Mouse (Mus musculus) stomach, embryonic 14.5 days (tissue): Measurements from ENCODE around the gene Best1. TPM values are rescaled to one million over a fixed set of nuclear protein-coding genes. Genes with fewer than 3 reads are reported as not detected.

ENCODE experiments used
- ATAC-seq: fragments of 200-750 bp; cut with Nextera tagmentation; 2 replicates; pipeline ENCODE4 v1.8.0; 2017; ENCODE audit warnings: low read depth, moderate TSS enrichment; ENCODE audit not compliant: insufficient number of reproducible peaks, insufficient read depth, low FRiP score
- H3K27ac ChIP-seq: fragments of 300-500 bp; sonication (generic); 2 replicates; pipeline ENCODE4 v1.5.1; 2014; ENCODE audit warnings: mild to moderate bottlenecking, low read length, moderate library complexity, mixed read lengths
- H3K27me3 ChIP-seq: fragments of 300-500 bp; sonication (generic); 2 replicates; pipeline ENCODE4 v1.6.1; 2014; ENCODE audit warnings: low read length, control low read depth, mixed read lengths; ENCODE audit not compliant: control insufficient read depth, insufficient read depth
- H3K36me3 ChIP-seq: fragments of 300-500 bp; sonication (generic); 2 replicates; pipeline ENCODE4 v1.6.1; 2014; ENCODE audit warnings: mild to moderate bottlenecking, control low read depth, low read length, moderate library complexity, mixed read lengths; ENCODE audit not compliant: control insufficient read depth, insufficient read depth
- H3K4me1 ChIP-seq: fragments of 300-500 bp; sonication (generic); 2 replicates; pipeline ENCODE4 v1.6.1; 2014; ENCODE audit warnings: low read length, control low read depth, mixed read lengths; ENCODE audit not compliant: control insufficient read depth, insufficient read depth
- H3K4me2 ChIP-seq: fragments of 300-500 bp; sonication (generic); replicated peaks from 2 replicates; pipeline ENCODE4 v1.6.1; 2014; ENCODE audit warnings: low read depth, low read length, control low read depth
- H3K4me3 ChIP-seq: fragments of 300-500 bp; sonication (generic); 2 replicates; pipeline ENCODE4 v1.5.1; 2014; ENCODE audit warnings: low read depth, low read length, control low read depth
- H3K9ac ChIP-seq: fragments of 300-500 bp; sonication (generic); replicated peaks from 2 replicates; pipeline ENCODE4 v1.6.1; 2014; ENCODE audit warnings: low read depth, mild to moderate bottlenecking, control low read depth, low read length, moderate library complexity, mixed read lengths
- H3K9me3 ChIP-seq: fragments of 300-500 bp; sonication (generic); 2 replicates; pipeline ENCODE4 v1.6.1; 2016; ENCODE audit warnings: low read depth, low read length, control low read depth; ENCODE audit not compliant: control insufficient read depth
- WGBS: fragments of 180-500 bp; shearing (Covaris S2); extraction: QIAGEN DNeasy Blood & Tissue Kit; methylation state at CpG from one replicate; pipeline ENCODE4 v1.1.7; 2014; 5-methylcytosine and 5-hydroxymethylcytosine counted together
- polyA plus RNA-seq: library from polyadenylated mRNA; unstranded; fragments of >200 nt; fragmentation: Nextera tagmentation; extraction: Ambion mirVana; gene quantifications from 2 replicates; pipeline ENCODE4 v1.2.1, GENCODE M21; 2014

The Best1 gene
- polyA plus RNA-seq, 1 experiment from 2014 or later, result 0.72 TPM

DNA sequence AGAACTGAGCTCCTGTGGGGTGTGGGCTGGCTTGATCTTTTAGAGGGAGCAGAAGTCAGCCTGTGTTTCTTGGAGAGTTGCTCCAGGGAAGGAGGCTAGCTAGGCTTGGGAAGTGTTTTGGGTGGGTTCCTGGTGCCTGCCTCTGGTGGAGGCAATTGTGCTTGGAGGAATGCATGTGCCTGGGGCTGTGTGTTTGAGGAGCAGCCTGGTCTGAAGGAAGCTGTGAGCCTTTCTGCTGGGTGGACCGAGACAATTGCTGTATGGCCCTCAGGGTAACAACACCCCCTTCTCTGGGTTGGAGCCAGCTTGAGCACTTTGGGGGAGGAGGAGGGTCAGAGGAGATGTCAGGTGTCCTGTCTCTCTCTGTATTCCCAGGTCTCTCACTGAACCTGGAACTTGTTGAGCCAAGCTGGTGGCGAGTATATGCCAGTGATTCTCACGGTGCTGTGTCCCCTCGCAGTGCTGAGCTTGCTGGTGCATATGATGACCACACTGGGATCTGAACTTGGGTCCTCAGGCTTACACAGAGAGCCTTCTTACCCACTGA lies 17.9 kb upstream of the Best1 start:
- Histone ChIP-seq H3K4me1 (peaks cover 27% of the 10 kb centered on the region), H3K27me3 (no peaks in the 10 kb centered on the region), H3K4me3 (peak overlapping the region; percentile 55), H3K36me3 (no peaks in the 10 kb centered on the region), H3K27ac (no peak overlapping the region), H3K4me2 (peak overlapping the region; percentile 95), H3K9me3 (no peaks in the 10 kb centered on the region), H3K9ac (peak overlapping the region; percentile 61; the same call in 1 of the 2 replicates)
- no peak for ATAC-seq
- WGBS, result 71% methylated on average over 4 of the region's 4 CpGs

DNA sequence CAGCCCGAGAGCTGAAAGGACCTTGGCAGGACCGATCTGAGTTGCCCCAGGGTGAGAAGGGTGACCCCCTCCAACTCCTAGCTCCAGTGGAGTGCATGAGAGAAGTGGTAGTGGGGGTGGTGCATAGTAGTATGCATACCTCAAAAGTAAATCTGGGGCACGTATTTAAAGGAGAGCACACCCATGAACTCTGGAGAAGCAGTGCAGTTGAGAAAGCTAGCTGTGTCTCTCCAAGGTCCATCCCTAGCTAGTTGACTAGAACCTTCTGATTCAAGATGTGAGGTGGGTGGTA lies 17.0 kb upstream of the Best1 start:
- Histone ChIP-seq H3K27ac (no peak overlapping the region), H3K27me3 (no peaks in the 10 kb centered on the region)
- under 1% methylated on average over 3 of the region's 3 CpGs for WGBS

DNA sequence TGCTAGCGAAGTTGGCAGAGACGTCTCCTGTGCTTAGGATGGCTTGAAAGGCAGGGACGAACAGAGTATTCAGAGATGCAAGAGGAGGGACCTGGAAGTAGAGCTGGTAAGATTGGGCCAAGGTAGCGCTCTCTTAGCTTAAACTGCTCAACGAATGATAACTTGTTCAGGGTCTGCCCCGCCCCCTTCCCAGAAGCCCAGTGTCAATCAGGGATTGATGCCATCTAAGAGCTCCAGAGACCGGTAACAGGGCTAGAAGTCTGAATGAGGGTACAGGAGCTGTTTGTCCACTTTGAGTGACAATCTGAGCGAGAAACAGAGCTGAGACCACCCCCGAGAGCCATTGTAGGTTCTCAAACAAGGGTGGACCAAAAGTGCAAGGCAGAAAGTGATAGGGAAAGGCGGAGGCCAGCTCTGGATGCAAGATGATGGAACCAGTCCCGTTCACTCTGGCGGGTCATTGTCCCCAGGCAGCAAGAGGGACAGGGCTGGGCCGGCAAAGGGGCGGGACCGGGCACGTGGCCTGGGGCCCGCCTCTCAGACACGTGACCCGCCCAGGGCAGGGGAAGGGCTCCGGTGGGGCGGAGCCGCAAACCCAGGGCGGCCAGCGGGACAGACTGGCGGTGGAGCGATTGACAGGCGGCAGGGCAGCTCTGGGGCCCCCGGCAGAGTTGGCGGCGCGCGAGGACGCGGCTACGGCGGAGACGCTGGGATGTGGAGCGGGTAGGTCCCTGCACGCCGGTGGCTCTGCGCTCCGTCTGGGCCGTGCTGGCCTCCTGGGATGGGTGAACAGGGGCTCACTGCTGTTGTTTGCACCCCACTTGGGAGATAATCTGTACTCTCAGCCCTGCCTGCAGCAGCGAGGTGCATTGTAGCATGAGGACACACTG lies 16.4 kb upstream of the Best1 start:
- H3K36me3 ChIP-seq, result no peaks in the 10 kb centered on the region
- no peaks in the 10 kb centered on the region for H3K27me3 ChIP-seq
- 6% methylated on average over 44 of the region's 44 CpGs for WGBS
- H3K9ac ChIP-seq, result peak overlapping the region; percentile 61
- ATAC-seq, result peak; percentile 94
- peak overlapping the region; percentile 95 for H3K4me2 ChIP-seq
- H3K27ac ChIP-seq, result no peak overlapping the region; the same call in 1 of the 2 replicates
- peak overlapping the region; percentile 55 for H3K4me3 ChIP-seq
- peaks cover 35% of the 10 kb centered on the region for H3K4me1 ChIP-seq
- H3K9me3 ChIP-seq, result no peaks in the 10 kb centered on the region

More for the DNA sequence above, 17.0 kb upstream of the Best1 start:
- Histone ChIP-seq H3K4me2 (peak overlapping the region; percentile 95), H3K9me3 (no peaks in the 10 kb centered on the region), H3K9ac (peak overlapping the region; percentile 61), H3K36me3 (no peaks in the 10 kb centered on the region), H3K4me3 (peak overlapping the region; percentile 55), H3K4me1 (peaks cover 31% of the 10 kb centered on the region)
- ATAC-seq, result no peak

DNA sequence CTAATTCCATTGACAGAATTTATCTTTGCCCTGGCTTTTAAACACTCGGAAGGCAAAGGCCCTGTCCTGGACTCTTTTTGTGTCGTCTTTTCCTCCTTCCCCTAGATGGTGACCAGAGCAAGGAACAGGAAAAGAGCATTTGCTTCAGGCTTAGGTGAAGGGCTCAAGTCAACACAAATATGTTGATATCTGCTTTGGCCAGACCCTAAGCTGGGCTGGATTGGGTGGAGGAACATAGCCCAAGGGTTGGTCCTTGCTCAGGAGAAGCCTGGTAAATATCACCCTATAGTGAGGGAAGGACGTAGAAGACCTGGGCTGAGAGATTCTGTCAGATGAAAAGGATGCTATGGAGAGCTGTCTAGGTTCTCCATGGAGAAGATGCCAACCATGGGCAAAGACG lies 14.7 kb upstream of the Best1 start:
- Histone ChIP-seq H3K36me3 (no peaks in the 10 kb centered on the region), H3K4me2 (no peak overlapping the region), H3K27me3 (no peaks in the 10 kb centered on the region), H3K4me1 (peaks cover 30% of the 10 kb centered on the region), H3K27ac (no peak overlapping the region), H3K9me3 (no peaks in the 10 kb centered on the region), H3K4me3 (no peak overlapping the region), H3K9ac (no peak overlapping the region)
- 86% methylated on average over 4 of the region's 4 CpGs for WGBS
- no peak for ATAC-seq

DNA sequence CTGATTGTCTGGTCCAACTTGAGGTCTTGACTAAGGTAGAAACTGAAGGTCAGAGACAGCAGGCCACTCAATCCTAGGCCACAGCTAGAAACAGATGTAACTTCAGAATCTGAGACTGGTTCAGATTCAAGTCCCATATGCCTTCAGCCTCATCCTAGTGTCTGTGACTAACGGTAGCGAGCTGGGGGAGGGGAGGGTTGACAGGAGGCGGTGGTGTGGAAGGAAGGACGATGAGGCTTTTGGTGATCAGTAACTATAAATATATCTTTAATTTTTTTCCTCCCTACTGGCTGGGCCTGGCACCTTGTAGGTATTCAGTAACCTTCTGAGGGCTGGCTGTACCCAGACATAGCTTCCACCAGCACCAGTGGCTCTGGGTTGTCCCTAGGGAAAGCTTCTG lies 14.0 kb upstream of the Best1 start:
- Histone ChIP-seq H3K27ac (no peak overlapping the region), H3K36me3 (no peaks in the 10 kb centered on the region), H3K4me2 (no peak overlapping the region), H3K9ac (no peak overlapping the region), H3K4me1 (peaks cover 30% of the 10 kb centered on the region), H3K9me3 (no peaks in the 10 kb centered on the region), H3K27me3 (no peaks in the 10 kb centered on the region), H3K4me3 (no peak overlapping the region)
- ATAC-seq, result no peak
- 75% methylated on average over 4 of the region's 4 CpGs for WGBS

DNA sequence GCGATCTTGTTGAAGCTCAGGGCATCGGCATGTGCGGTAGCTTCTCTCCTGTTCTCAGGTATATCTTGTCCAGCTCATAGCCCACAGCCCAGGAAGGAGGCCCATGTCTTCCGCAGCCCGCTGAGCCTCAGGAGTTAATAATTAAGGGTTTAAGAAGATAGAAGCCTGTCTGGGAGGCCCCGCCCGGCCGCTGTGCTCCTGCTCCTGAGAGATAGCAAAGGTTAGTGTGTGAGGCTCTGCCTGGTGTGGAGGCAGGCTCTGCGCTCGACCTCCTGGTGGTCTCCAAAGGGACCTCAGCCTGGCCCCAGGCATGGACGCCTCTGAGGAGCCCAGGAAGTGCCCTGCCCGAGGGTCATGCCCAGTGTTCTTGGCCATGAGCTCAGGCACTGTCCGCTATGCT lies 13.4 kb upstream of the Best1 start:
- ATAC-seq, result no peak
- no peaks in the 10 kb centered on the region for H3K27me3 ChIP-seq
- no peaks in the 10 kb centered on the region for H3K9me3 ChIP-seq
- H3K4me2 ChIP-seq, result no peak overlapping the region
- H3K4me1 ChIP-seq, result peaks cover 30% of the 10 kb centered on the region
- no peak overlapping the region for H3K27ac ChIP-seq
- H3K36me3 ChIP-seq, result no peaks in the 10 kb centered on the region
- no peak overlapping the region for H3K4me3 ChIP-seq
- 60% methylated on average over 13 of the region's 13 CpGs for WGBS
- H3K9ac ChIP-seq, result no peak overlapping the region

DNA sequence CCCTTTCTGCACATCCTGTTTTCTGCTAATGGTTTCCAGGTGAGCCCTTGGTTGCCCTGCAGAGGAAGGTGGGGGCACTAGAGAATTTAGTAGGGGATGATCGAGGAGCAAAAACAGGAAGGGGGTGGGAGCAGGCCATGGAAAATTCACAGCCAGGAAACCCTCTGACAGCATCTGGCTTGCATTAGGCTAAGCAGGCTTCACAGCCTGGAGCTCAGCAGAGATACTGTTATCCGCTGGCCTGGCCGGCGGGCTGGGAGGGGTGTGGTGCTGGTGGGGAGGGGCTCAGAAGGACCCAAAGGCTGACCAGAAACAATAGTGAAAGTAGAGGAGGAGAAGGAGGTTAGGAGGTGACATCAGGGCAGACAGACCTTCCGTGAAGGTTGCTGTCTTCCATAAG lies 12.5 kb upstream of the Best1 start:
- H3K27ac ChIP-seq, result peak overlapping the region; percentile 91; the same call in 1 of the 2 replicates
- ATAC-seq, result no peak
- H3K4me2 ChIP-seq, result no peak overlapping the region
- no peaks in the 10 kb centered on the region for H3K36me3 ChIP-seq
- no peaks in the 10 kb centered on the region for H3K9me3 ChIP-seq
- H3K4me3 ChIP-seq, result no peak overlapping the region
- H3K27me3 ChIP-seq, result no peaks in the 10 kb centered on the region
- H3K9ac ChIP-seq, result no peak overlapping the region
- 24% methylated on average over 5 of the region's 5 CpGs for WGBS
- peaks cover 26% of the 10 kb centered on the region for H3K4me1 ChIP-seq

DNA sequence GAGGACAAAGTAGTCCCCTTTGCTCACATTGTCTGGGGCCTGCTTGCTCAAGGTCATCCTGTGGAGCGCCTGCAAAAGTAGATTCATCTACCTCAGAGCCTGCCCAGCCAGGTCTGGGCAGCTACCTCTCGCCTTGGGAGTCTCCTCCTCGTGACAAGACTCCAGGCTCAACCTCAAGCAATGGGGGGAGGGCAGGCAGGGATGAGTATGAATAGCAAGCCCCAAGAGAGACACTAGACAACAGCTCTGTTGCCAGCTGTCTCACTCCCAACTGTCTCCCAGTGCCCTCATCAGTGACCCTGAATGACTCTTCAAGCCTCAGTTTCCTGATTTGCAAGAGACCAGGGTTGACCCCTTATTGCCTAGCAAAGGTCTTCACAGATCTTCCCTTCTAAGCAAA lies 11.9 kb upstream of the Best1 start:
- H3K4me2 ChIP-seq, result no peak overlapping the region
- H3K27me3 ChIP-seq, result no peaks in the 10 kb centered on the region
- H3K36me3 ChIP-seq, result no peaks in the 10 kb centered on the region
- no peak overlapping the region for H3K9ac ChIP-seq
- peak overlapping the region; percentile 91 for H3K27ac ChIP-seq
- H3K4me1 ChIP-seq, result peaks cover 20% of the 10 kb centered on the region
- WGBS, result 22% methylated on average over 3 of the region's 3 CpGs
- no peak overlapping the region for H3K4me3 ChIP-seq
- no peaks in the 10 kb centered on the region for H3K9me3 ChIP-seq
- no peak for ATAC-seq
